Mouse (Mus musculus) midbrain, embryonic 15.5 days (tissue): ENCODE data around the gene Hdgfl2. TPM values are rescaled to one million over a fixed set of nuclear protein-coding genes. Genes with fewer than 3 reads are reported as not detected.

Source experiments
- ATAC-seq: fragments of 200-750 bp; cut with Nextera tagmentation; replicated peaks from 2 replicates; pipeline ENCODE4 v1.8.0; 2017; ENCODE audit warnings: moderate TSS enrichment
- H3K27ac ChIP-seq: fragments of 300-500 bp; sonication (generic); 2 replicates; pipeline ENCODE4 v1.5.1; 2015; ENCODE audit warnings: mild to moderate bottlenecking, inconsistent platforms
- H3K27me3 ChIP-seq: fragments of 300-500 bp; sonication (generic); replicated peaks from 2 replicates; pipeline ENCODE4 v1.6.1; 2015; ENCODE audit warnings: inconsistent platforms
- H3K36me3 ChIP-seq: fragments of 300-500 bp; sonication (generic); replicated peaks from 2 replicates; pipeline ENCODE4 v1.6.1; 2015; ENCODE audit warnings: inconsistent platforms
- H3K4me1 ChIP-seq: fragments of 300-500 bp; sonication (generic); 2 replicates; pipeline ENCODE4 v1.6.1; 2015; ENCODE audit warnings: inconsistent platforms
- H3K4me2 ChIP-seq: fragments of 300-500 bp; sonication (generic); 2 replicates; pipeline ENCODE4 v1.6.1; 2015; ENCODE audit warnings: inconsistent platforms, mild to moderate bottlenecking, moderate library complexity
- H3K4me3 ChIP-seq: fragments of 300-500 bp; sonication (generic); 2 replicates; pipeline ENCODE4 v1.5.1; 2015; ENCODE audit warnings: mild to moderate bottlenecking, inconsistent platforms
- H3K9ac ChIP-seq: fragments of 300-500 bp; sonication (generic); 2 replicates; pipeline ENCODE4 v1.6.1; 2015; ENCODE audit warnings: mild to moderate bottlenecking, inconsistent platforms
- H3K9me3 ChIP-seq: fragments of 300-500 bp; sonication (generic); 2 replicates; pipeline ENCODE4 v1.6.1; 2016; ENCODE audit warnings: inconsistent platforms
- WGBS: fragments of 180-500 bp; shearing (Covaris S2); methylation state at CpG from one replicate; pipeline ENCODE4 v1.1.7; 2015; ENCODE audit warnings: mixed read lengths; 5-methylcytosine and 5-hydroxymethylcytosine counted together
- polyA plus RNA-seq: library from polyadenylated mRNA; unstranded; fragments of >200 nt; fragmentation: Nextera tagmentation; extraction: Ambion mirVana; gene quantifications from 2 replicates; pipeline ENCODE4 v1.2.1, GENCODE M21; 2015

Gene Hdgfl2
- polyA plus RNA-seq, 1 experiment from 2014 or later, result 162 TPM

DNA sequence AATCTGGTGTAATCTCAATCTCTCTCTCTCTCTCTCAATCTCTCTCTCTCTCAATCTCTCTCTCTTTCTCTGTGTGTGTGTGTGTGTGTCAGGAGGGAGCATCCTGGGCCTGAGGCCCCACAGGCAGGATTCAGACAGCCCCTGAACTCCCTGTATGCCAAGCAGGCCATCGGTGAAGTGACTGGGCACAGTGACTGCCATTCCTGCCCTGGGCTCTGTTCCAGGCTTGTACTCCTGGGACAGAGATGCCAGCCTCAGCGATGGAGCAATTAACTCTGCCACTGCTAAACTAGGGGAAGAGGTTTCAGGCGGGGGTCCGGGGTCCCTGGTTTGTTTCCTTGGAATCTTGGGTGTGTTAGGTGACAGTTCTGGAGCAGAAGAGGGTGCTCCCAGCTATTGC lies 31.1 kb downstream of the Hdgfl2 start:
- Histone ChIP-seq H3K27ac (no peak overlapping the region), H3K9ac (no peak overlapping the region), H3K4me1 (no peaks in the 10 kb centered on the region), H3K9me3 (no peaks in the 10 kb centered on the region), H3K36me3 (no peaks in the 10 kb centered on the region), H3K4me3 (no peak overlapping the region), H3K27me3 (no peaks in the 10 kb centered on the region), H3K4me2 (no peak overlapping the region)
- 64% methylated on average over 4 of the region's 4 CpGs for WGBS
- no peak for ATAC-seq

DNA sequence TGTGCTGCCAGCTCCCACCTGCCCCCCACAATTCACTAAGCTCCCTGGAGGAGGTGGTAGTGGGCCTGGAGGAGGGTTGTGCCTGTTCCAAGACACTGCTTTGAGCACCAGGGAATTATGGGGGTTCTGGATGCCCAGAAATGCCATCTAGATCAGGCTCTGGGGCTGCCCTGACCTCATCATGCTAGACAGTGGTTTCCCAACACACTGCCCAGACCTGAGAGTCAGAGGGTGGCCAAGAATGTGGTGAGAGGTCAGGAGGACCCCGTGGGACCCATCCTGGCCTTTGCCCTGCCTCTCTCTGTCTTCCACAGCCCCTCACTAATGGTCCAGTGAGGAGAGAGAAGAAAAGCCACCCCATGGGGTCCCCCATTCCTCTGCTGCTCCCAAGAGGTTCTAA lies 31.6 kb downstream of the Hdgfl2 start:
- Histone ChIP-seq H3K36me3 (no peaks in the 10 kb centered on the region), H3K27ac (no peak overlapping the region), H3K27me3 (no peaks in the 10 kb centered on the region), H3K9ac (no peak overlapping the region), H3K9me3 (no peaks in the 10 kb centered on the region), H3K4me1 (no peaks in the 10 kb centered on the region), H3K4me3 (no peak overlapping the region), H3K4me2 (no peak overlapping the region)
- no peak for ATAC-seq
- WGBS, result 42% methylated on average over 1 of the region's 1 CpGs

DNA sequence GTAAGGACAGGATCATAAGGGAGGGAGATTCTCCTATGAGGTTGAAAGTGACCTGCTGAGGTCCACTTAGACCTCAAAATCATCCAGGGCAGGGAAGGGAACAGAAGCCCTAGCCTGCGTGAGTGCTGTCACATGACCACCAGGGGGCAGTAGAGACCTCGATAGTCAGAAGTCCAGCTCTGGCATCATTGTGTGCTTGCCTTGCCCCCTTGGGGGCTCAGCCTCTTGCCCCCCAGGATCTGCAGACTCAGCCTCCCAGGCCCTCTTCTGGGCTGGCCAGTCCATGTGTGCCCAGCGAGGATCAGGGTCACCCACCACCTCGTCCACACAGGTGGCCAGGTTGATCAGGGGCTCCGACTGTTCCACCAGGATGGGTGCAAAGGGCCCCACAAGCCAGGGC lies 32.4 kb downstream of the Hdgfl2 start:
- no peaks in the 10 kb centered on the region for H3K9me3 ChIP-seq
- no peak overlapping the region for H3K4me2 ChIP-seq
- no peaks in the 10 kb centered on the region for H3K36me3 ChIP-seq
- no peaks in the 10 kb centered on the region for H3K4me1 ChIP-seq
- ATAC-seq, result peak; percentile 35
- H3K9ac ChIP-seq, result no peak overlapping the region
- WGBS, result 43% methylated on average over 5 of the region's 5 CpGs
- H3K27ac ChIP-seq, result no peak overlapping the region
- H3K27me3 ChIP-seq, result no peaks in the 10 kb centered on the region
- no peak overlapping the region for H3K4me3 ChIP-seq

DNA sequence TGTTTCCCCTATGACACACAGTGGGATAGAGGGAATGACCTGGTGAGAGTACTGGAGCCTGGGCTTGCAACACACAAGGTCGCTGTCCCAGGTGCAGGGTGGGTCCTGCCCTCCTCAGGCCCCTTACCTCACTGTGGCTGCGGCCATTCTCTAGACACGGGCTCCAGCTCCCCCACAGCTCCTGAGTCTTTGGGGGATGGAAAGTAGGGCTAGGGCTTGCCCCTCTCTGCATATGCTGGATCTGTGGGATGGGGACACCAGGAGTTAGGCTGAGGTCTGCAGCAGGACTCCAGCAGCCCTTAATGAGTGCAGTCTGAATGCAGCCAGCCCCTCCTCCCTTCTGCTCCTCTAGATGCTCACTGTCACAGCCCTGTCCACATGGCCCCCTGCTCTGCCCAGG lies 33.3 kb downstream of the Hdgfl2 start:
- Histone ChIP-seq H3K36me3 (no peaks in the 10 kb centered on the region), H3K9ac (no peak overlapping the region), H3K27me3 (no peaks in the 10 kb centered on the region), H3K4me3 (no peak overlapping the region), H3K9me3 (no peaks in the 10 kb centered on the region), H3K27ac (no peak overlapping the region), H3K4me1 (peaks cover 6% of the 10 kb centered on the region), H3K4me2 (no peak overlapping the region)
- WGBS, result 73% methylated on average over 3 of the region's 3 CpGs
- ATAC-seq, result no peak

DNA sequence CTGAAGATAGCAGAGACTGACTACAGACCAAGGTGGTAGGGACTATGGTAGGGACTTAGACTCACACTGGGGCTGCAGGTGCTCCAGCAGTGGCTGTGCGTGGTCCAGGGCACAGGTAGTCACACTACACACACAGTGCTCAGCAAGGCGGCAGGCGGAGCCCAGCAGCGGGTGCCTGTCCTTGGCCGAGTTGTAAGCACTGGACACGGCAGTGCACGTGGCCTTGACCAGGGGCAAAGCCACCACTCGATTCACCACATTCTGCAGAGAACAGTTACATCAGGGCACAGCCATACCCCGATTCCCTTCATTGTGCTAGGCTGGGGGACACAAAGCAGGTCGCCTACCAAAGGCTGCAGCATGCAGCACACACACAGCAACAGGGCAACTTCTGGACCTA lies 36.8 kb downstream of the Hdgfl2 start:
- Histone ChIP-seq H3K4me1 (peaks cover 6% of the 10 kb centered on the region), H3K4me2 (no peak overlapping the region), H3K27ac (no peak overlapping the region), H3K27me3 (peaks cover 31% of the 10 kb centered on the region), H3K9ac (no peak overlapping the region), H3K4me3 (no peak overlapping the region), H3K36me3 (no peaks in the 10 kb centered on the region), H3K9me3 (no peaks in the 10 kb centered on the region)
- ATAC-seq, result no peak
- WGBS, result 75% methylated on average over 10 of the region's 10 CpGs

DNA sequence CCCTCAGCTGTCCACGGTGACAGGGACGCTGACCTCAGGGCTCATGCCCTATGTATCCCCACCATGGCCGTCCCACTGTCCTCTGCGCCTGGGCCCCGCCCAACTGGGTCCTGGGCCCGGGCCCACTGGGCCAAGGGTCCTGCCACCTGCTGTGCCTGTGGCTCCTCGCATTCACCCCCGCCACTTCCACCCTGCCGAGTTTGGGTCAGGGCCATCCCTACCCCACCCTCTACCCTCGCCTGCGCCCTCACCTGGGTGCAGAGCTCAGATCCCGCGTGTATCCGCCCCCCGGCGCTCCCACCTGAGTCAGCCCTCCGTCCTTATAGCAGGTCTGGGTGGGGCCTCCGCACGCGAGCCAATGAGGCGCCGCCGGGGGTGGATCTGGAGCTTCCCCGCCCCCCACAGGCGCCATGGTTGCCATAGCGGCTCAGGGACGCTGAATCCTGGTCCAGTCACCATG lies 37.8 kb downstream of the Hdgfl2 start, which contains the start of gene Plin5:
Gene Plin5, minus strand, starts transcription at position 346 of the 460 bp plus-strand sequence.
- Histone ChIP-seq H3K4me2 (peak within 1 kb of the TSS; percentile 48), H3K27me3 (peaks cover 42% of the 10 kb centered on the region), H3K9me3 (peaks cover 2% of the 10 kb centered on the region; the same call in 1 of the 2 replicates), H3K4me3 (peak within 1 kb of the TSS; percentile 27), H3K4me1 (peaks cover 6% of the 10 kb centered on the region), H3K27ac (no peak within 1 kb of the TSS), H3K36me3 (no peaks in the 10 kb centered on the region), H3K9ac (no peak within 1 kb of the TSS)
- 1% methylated on average over 27 of the region's 27 CpGs for WGBS
- 0 out of 2 replicates have a peak, but pooled peaks have one; percentile 27 for ATAC-seq

DNA sequence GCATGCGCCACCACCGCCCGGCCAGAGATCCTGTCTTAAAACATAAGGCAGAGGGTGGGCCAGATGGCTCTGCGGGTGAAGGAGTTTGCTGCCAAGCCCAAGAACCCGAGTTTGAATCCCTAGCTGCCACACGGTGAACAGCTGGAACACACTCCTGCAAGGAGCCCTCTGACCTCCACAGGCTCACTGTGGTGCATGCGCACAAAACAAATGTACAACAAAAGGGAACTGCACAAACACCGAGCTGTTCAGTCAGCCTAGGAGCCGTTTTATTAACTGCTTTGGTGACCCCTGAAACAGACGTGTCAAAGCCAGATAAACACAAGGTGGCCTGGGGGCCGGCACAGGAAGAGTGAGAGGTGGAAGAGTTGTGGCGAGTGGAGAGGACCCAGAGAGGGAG lies 40.0 kb downstream of the Hdgfl2 start:
- peaks cover 55% of the 10 kb centered on the region for H3K27me3 ChIP-seq
- no peak overlapping the region for H3K4me3 ChIP-seq
- H3K9ac ChIP-seq, result no peak overlapping the region
- no peak for ATAC-seq
- no peak overlapping the region for H3K27ac ChIP-seq
- peaks cover 7% of the 10 kb centered on the region; the same call in 1 of the 2 replicates for H3K9me3 ChIP-seq
- H3K4me1 ChIP-seq, result peaks cover 6% of the 10 kb centered on the region
- H3K4me2 ChIP-seq, result no peak overlapping the region
- H3K36me3 ChIP-seq, result peaks cover 21% of the 10 kb centered on the region
- WGBS, result 42% methylated on average over 12 of the region's 12 CpGs

DNA sequence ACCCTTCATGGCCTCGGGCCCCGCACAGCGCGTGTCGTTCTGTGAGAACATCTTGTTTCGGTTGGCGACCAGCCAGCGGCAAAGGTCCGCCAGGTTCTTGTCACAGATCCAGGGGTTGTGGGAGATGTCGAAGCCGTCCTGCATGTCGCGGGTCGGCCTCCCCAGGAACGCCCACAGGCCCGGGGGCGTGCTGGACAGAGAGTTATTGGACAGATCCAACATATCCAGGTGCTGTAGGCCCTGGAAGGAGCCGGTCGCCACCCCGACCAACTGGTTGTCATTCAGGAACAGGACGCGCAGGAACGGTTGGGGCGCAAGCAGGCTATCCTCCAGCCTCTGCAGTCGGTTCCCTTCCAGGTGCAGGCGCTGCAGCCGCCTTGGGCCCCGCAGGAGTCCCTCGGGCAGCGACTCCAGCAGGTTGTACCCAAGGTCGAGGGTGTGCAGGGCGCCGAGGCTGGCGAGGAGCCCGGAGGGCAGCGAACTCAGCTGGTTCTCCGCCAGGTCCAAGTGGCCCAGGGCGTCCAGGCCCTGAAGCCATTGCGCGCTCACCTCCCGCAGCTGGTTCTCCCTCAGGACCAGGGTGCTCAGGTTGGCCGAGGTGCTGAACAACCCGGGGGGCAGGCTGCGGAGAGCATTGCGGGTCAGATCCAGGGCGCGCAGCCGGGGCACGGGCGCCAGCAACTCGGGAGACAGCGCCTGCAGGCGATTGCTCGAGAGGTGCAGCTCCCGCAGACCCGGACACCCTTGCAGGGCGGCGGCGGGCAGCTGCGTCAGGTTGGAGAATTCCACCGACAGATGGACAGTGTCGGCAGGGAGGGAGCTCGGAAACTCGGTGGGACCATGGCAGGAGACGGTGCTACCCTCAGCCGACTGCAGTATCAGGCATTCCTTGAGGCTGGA lies 40.8 kb downstream of the Hdgfl2 start:
- H3K4me3 ChIP-seq, result no peak overlapping the region
- H3K4me2 ChIP-seq, result no peak overlapping the region

DNA sequence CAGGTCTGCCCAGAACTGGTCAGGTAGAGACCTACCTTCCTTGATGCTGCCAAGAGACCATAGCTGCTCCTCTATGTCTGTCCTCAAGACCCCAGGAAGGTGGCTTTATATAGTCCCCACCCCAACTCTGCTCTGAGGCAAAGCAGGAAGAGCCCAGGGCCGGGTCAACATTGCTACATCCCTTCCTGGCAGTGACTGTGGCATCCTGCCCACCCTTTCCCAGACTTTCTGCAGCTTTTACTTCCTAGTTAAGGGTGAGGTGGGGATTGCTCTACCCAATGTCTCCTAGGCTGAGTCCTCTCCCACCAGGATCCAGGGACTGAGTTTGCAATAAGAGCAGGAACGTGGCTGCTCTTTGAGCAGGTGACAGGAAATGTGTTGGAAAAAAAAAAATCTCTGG lies 42.4 kb downstream of the Hdgfl2 start, which contains the start of gene Lrg1:
Gene Lrg1, minus strand, starts transcription at position 176 of the 400 bp plus-strand sequence.
- Histone ChIP-seq H3K27ac (no peak within 1 kb of the TSS), H3K4me1 (peaks cover 6% of the 10 kb centered on the region), H3K27me3 (peaks cover 65% of the 10 kb centered on the region), H3K9ac (no peak within 1 kb of the TSS), H3K4me3 (no peak within 1 kb of the TSS), H3K9me3 (peaks cover 7% of the 10 kb centered on the region; the same call in 1 of the 2 replicates), H3K36me3 (peaks cover 27% of the 10 kb centered on the region), H3K4me2 (no peak within 1 kb of the TSS)
- 63% methylated on average over 2 of the region's 2 CpGs for WGBS
- ATAC-seq, result no peak

More for the DNA sequence above, 40.8 kb downstream of the Hdgfl2 start:
- Histone ChIP-seq H3K27me3 (peaks cover 63% of the 10 kb centered on the region), H3K9ac (no peak overlapping the region), H3K36me3 (peaks cover 22% of the 10 kb centered on the region), H3K4me1 (peaks cover 6% of the 10 kb centered on the region), H3K27ac (no peak overlapping the region), H3K9me3 (peaks cover 7% of the 10 kb centered on the region; the same call in 1 of the 2 replicates)
- WGBS, result 12% methylated on average over 66 of the region's 66 CpGs
- ATAC-seq, result no peak

DNA sequence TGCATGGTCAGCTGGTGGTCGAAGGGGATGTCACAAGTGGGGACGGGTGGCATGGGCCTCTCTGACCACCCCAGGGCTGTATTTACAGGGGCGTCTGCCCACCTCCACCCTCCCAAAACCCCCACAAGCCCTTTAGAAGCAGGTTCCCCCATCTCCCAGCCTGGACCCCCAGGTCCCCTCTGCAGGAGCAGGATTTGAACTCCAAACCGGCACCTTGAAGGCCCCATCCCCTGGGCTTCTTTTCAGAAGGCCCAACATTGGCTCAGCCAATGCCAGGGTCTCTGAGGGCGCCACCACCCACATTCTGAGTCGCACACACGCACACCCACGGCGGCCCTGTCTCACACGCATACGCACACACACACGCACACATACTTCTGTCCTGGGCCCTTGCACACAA lies 43.7 kb downstream of the Hdgfl2 start:
- Histone ChIP-seq H3K27ac (no peak overlapping the region), H3K9ac (no peak overlapping the region), H3K27me3 (peaks cover 64% of the 10 kb centered on the region), H3K4me3 (no peak overlapping the region), H3K9me3 (peaks cover 7% of the 10 kb centered on the region; the same call in 1 of the 2 replicates), H3K36me3 (peaks cover 39% of the 10 kb centered on the region), H3K4me1 (no peaks in the 10 kb centered on the region; the same call in 1 of the 2 replicates), H3K4me2 (no peak overlapping the region)
- 92% methylated on average over 12 of the region's 12 CpGs for WGBS
- no peak for ATAC-seq

DNA sequence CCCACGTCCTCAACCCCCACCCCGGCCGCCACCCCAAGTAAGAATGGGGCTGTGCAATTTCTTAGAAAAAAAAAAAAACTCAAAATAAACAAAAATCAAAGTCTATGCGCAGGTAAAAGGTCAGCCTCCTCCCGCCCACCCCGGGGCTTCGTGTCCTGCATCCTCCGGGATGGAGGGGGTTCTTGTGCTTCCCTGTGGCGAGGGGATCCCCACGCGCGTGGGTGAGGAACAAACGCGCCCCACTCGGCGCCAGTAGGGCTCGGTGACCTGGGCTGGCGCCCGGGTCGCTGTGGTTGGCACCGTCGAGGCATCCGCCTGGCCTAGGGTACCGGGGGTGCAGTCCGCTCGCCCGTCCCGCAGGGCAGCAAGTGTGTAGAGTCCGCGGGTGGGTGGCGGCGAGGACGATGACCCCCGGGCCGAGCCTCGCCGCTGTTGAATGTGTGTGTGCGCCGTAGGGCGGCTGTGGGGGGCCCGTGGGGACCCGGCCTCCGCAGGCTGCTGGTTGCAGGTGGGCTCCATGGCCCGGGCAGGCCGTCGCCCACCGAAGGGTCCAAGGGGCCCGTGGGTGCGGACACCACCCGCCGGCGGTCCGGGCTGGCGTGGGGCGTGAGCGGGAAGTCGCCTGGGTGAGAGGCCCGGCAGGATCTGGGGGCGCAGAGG lies 44.4 kb downstream of the Hdgfl2 start:
- peaks cover 58% of the 10 kb centered on the region for H3K27me3 ChIP-seq
- 50% methylated on average over 58 of the region's 59 CpGs for WGBS

More for the DNA sequence above, 44.4 kb downstream of the Hdgfl2 start:
- Histone ChIP-seq H3K4me2 (peak overlapping the region; percentile 36), H3K9me3 (peaks cover 7% of the 10 kb centered on the region; the same call in 1 of the 2 replicates), H3K27ac (no peak overlapping the region), H3K4me1 (no peaks in the 10 kb centered on the region; the same call in 1 of the 2 replicates), H3K36me3 (peaks cover 42% of the 10 kb centered on the region), H3K9ac (no peak overlapping the region), H3K4me3 (no peak overlapping the region)
- ATAC-seq, result no peak
